Mouse (Mus musculus): ENCODE results near the gene Srek1. TPM values are rescaled to one million over a fixed set of nuclear protein-coding genes. Genes with fewer than 3 reads are reported as not detected.

Srek1 gene
- polyA plus RNA-seq (2014; fragmentation: Illumina TruSeq; extraction: RNeasy Lipid Tissue Mini Kit (QIAGEN cat#74804); ENCODE audit: low replicate concordance): 51.4 TPM

DNA sequence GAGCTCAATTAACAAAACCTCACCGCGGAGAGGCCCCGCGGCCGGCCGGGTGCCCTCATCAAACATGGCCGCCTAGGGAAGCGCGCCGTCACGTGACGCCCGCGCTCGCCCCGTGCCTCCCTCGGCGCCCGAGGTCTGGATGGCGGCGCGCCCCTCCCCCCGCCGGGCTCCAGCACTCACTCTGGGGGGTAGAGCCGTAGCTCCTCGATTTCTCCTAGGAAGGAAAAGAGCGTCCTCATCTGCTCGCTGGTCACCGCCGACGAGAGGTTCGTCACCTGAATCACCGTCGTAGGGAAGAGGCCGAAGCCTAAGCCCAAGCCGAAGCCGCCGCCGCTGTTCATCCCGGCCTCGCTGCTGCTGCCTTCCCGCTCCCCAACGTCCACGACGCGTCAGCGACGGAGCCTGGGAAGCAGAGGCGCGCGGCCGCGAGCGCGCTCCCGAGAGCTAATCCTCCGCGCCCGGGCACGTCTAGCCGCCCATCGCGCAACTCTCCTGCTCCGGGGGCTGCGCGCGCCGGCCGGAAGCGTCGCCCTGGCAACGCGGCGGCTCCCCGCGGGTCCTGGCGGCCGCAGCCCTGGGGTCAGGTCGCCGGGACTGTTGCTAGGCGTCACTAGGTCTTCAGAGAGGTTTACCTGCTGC is at the start of gene Srek1:
Gene Srek1, minus strand, starts transcription at position 490 of the 639 bp plus-strand sequence.

Other genes starting within 250 kb of the Srek1 start
- gene Erbin, start 145.9 kb upstream of the Srek1 start, polyA plus RNA-seq (2014; fragmentation: Illumina TruSeq; extraction: RNeasy Lipid Tissue Mini Kit (QIAGEN cat#74804); ENCODE audit: low replicate concordance): 355 TPM